Comparison of ENCODE assay signal across 24 mouse cellular contexts in genomic region chr10:120443757-120444311, GRCm38 (mm10). TPM values are rescaled to one million over a fixed set of nuclear protein-coding genes. Genes with fewer than 3 reads are reported as not detected.
A peak's percentile ranks its signal among the peaks of the same experiment; 100 is the strongest.
DNase-seq lines count a peak whose midpoint lies in the region; ATAC-seq and TF ChIP-seq lines count a peak whose summit lies in the region.
"Had no signal": no experiment of that assay in that cellular context is flagged by ENCODE, and none has a peak within 500 bp of the region (broad histone marks: within the 10 kb centered on the region; RNA-seq: fewer than 3 reads in every experiment).

No protein-coding gene starts in this region.

- WGBS in hindbrain, embryonic 15.5 days: 55% methylated on average over 10 of the region's 10 CpGs
- WGBS in hindbrain, embryonic 12.5 days: 79% methylated on average over 10 of the region's 10 CpGs
- WGBS in midbrain, postnatal 0 days: 43% methylated on average over 10 of the region's 10 CpGs
- 76% methylated on average over 10 of the region's 10 CpGs for WGBS in midbrain, embryonic 10.5 days
- WGBS in limb, embryonic 10.5 days: 79% methylated on average over 10 of the region's 10 CpGs
- WGBS in neural tube, embryonic 14.5 days: 43% methylated on average over 10 of the region's 10 CpGs
- 75% methylated on average over 10 of the region's 10 CpGs for WGBS in kidney, embryonic 15.5 days

- peaks cover 8% of the 10 kb centered on the region; the same call in 1 of the 2 replicates for H3K4me1 ChIP-seq in hindbrain, embryonic 15.5 days (replicated peaks)
- peaks cover 10% of the 10 kb centered on the region for H3K4me1 ChIP-seq in hindbrain, embryonic 12.5 days
- H3K4me1 ChIP-seq in midbrain, postnatal 0 days (ENCODE audit: insufficient read depth, low read length): no peaks in the 10 kb centered on the region
- H3K4me1 ChIP-seq in midbrain, embryonic 10.5 days: peaks cover 25% of the 10 kb centered on the region
- peaks cover 54% of the 10 kb centered on the region for H3K4me1 ChIP-seq in limb, embryonic 10.5 days
- H3K4me1 ChIP-seq in neural tube, embryonic 14.5 days (ENCODE audit: control insufficient read depth, insufficient read depth, low read length): peaks cover 5% of the 10 kb centered on the region; the same call in 1 of the 2 replicates
- peaks cover 43% of the 10 kb centered on the region for H3K4me1 ChIP-seq in kidney, embryonic 15.5 days
- H3K4me1 ChIP-seq: forebrain, embryonic 15.5 days; liver, embryonic 15.5 days had no signal

- H3K36me3 ChIP-seq in hindbrain, embryonic 15.5 days: no peaks in the 10 kb centered on the region
- no peaks in the 10 kb centered on the region for H3K36me3 ChIP-seq in hindbrain, embryonic 12.5 days
- H3K36me3 ChIP-seq in midbrain, postnatal 0 days (ENCODE audit: insufficient read depth, low read length): no peaks in the 10 kb centered on the region
- H3K36me3 ChIP-seq in midbrain, embryonic 10.5 days: peaks cover 57% of the 10 kb centered on the region
- H3K36me3 ChIP-seq in limb, embryonic 10.5 days: peaks cover 91% of the 10 kb centered on the region
- H3K36me3 ChIP-seq in neural tube, embryonic 14.5 days (ENCODE audit: control insufficient read depth, insufficient read depth, low read length): no peaks in the 10 kb centered on the region
- H3K36me3 ChIP-seq in kidney, embryonic 15.5 days: peaks cover 36% of the 10 kb centered on the region
- H3K36me3 ChIP-seq: forebrain, embryonic 15.5 days; liver, embryonic 15.5 days had no signal

- H3K4me2 ChIP-seq in hindbrain, embryonic 15.5 days: 0 out of 2 replicates have a peak overlapping the region, but pooled peaks have one; percentile 6
- no peak overlapping the region for H3K4me2 ChIP-seq in hindbrain, embryonic 12.5 days (replicated peaks)
- peak overlapping the region; percentile 13; the same call in 1 of the 2 replicates for H3K4me2 ChIP-seq in midbrain, postnatal 0 days (ENCODE audit: low read depth, low read length, poor library complexity, severe bottlenecking)
- H3K4me2 ChIP-seq in neural tube, embryonic 14.5 days (ENCODE audit: low read depth, low read length): no peak overlapping the region
- H3K4me2 ChIP-seq in kidney, embryonic 15.5 days: no peak overlapping the region
- H3K4me2 ChIP-seq: embryonic facial prominence, embryonic 12.5 days; forebrain, embryonic 15.5 days; liver, embryonic 15.5 days; lung, embryonic 14.5 days had no signal

- H3K4me3 ChIP-seq in hindbrain, embryonic 15.5 days: no peak overlapping the region
- no peak overlapping the region for H3K4me3 ChIP-seq in hindbrain, embryonic 12.5 days
- H3K4me3 ChIP-seq in midbrain, postnatal 0 days (ENCODE audit: low read depth, low read length): no peak overlapping the region
- no peak overlapping the region for H3K4me3 ChIP-seq in midbrain, embryonic 10.5 days
- no peak overlapping the region for H3K4me3 ChIP-seq in limb, embryonic 10.5 days
- H3K4me3 ChIP-seq in neural tube, embryonic 14.5 days (ENCODE audit: low read depth, low read length): no peak overlapping the region
- H3K4me3 ChIP-seq in kidney, embryonic 15.5 days (replicated peaks): no peak overlapping the region
- H3K4me3 ChIP-seq: embryonic facial prominence, embryonic 12.5 days; forebrain, embryonic 15.5 days; layer of hippocampus, adult 2 months; left cerebral cortex, adult 2 months; liver, embryonic 15.5 days had no signal

- H3K9ac ChIP-seq in hindbrain, embryonic 15.5 days: no peak overlapping the region
- H3K9ac ChIP-seq in hindbrain, embryonic 12.5 days: no peak overlapping the region
- no peak overlapping the region for H3K9ac ChIP-seq in midbrain, postnatal 0 days (replicated peaks; ENCODE audit: low read length, poor library complexity, severe bottlenecking)
- no peak overlapping the region for H3K9ac ChIP-seq in neural tube, embryonic 14.5 days (replicated peaks; ENCODE audit: low read depth, low read length)
- H3K9ac ChIP-seq in kidney, embryonic 15.5 days: no peak overlapping the region
- H3K9ac ChIP-seq: embryonic facial prominence, embryonic 12.5 days; forebrain, embryonic 15.5 days; liver, embryonic 15.5 days; lung, embryonic 14.5 days had no signal

- H3K27ac ChIP-seq in hindbrain, embryonic 15.5 days (replicated peaks): no peak overlapping the region; the same call in 1 of the 2 replicates
- no peak overlapping the region for H3K27ac ChIP-seq in hindbrain, embryonic 12.5 days
- no peak overlapping the region for H3K27ac ChIP-seq in midbrain, postnatal 0 days (ENCODE audit: low read depth, low read length)
- H3K27ac ChIP-seq in midbrain, embryonic 10.5 days (replicated peaks): no peak overlapping the region
- H3K27ac ChIP-seq in limb, embryonic 10.5 days: peak overlapping the region; percentile 59; the same call in 1 of the 2 replicates
- peak overlapping the region; percentile 39; the same call in 1 of the 2 replicates for H3K27ac ChIP-seq in neural tube, embryonic 14.5 days (ENCODE audit: low read depth, low read length)
- no peak overlapping the region for H3K27ac ChIP-seq in kidney, embryonic 15.5 days
- H3K27ac ChIP-seq: embryonic facial prominence, embryonic 12.5 days; forebrain, embryonic 15.5 days; layer of hippocampus, adult 2 months; left cerebral cortex, adult 2 months; liver, embryonic 15.5 days had no signal

- peak; percentile 27; the same call in 1 of the 2 replicates for TF ChIP-seq CTCF in midbrain, postnatal 0 days (IDR thresholded peaks at IDR 0.05)

- no peak for DNase-seq in midbrain, postnatal 0 days (ENCODE audit: low spot score)
- DNase-seq in midbrain, embryonic 10.5 days (ENCODE audit: low spot score): no peak
- DNase-seq in limb, embryonic 10.5 days (ENCODE audit: low spot score): peak; percentile 29
- no peak for DNase-seq in kidney, adult 8-10 months
- DNase-seq: adrenal gland, postnatal 36 days; cerebellum, adult 9-10 months; embryo, embryonic 11 days; heart, postnatal 14 days; kidney, postnatal 36 days; lung, embryonic 14.5 days; lung, postnatal 14 days had no signal

- no peaks in the 10 kb centered on the region for H3K27me3 ChIP-seq in hindbrain, embryonic 15.5 days
- H3K27me3 ChIP-seq in hindbrain, embryonic 12.5 days: no peaks in the 10 kb centered on the region
- H3K27me3 ChIP-seq in midbrain, postnatal 0 days (ENCODE audit: insufficient read depth, low read length): no peaks in the 10 kb centered on the region
- H3K27me3 ChIP-seq in midbrain, embryonic 10.5 days (ENCODE audit: low read depth, poor library complexity, severe bottlenecking): no peaks in the 10 kb centered on the region
- H3K27me3 ChIP-seq in limb, embryonic 10.5 days (ENCODE audit: low read depth, poor library complexity, severe bottlenecking): no peaks in the 10 kb centered on the region
- no peaks in the 10 kb centered on the region for H3K27me3 ChIP-seq in neural tube, embryonic 14.5 days (ENCODE audit: control insufficient read depth, insufficient read depth, low read length)
- H3K27me3 ChIP-seq in kidney, embryonic 15.5 days: no peaks in the 10 kb centered on the region
- H3K27me3 ChIP-seq: embryonic facial prominence, embryonic 12.5 days; forebrain, embryonic 15.5 days; liver, embryonic 15.5 days had no signal

- ATAC-seq in hindbrain, embryonic 15.5 days (ENCODE audit: low FRiP score, low read depth): no peak
- no peak for ATAC-seq in hindbrain, embryonic 12.5 days (ENCODE audit: low FRiP score)
- no peak for ATAC-seq in midbrain, postnatal 0 days (ENCODE audit: low FRiP score)
- ATAC-seq in neural tube, embryonic 14.5 days (ENCODE audit: low read depth): peak; percentile 61; the same call in 1 of the 2 replicates
- no peak for ATAC-seq in kidney, embryonic 15.5 days (replicated peaks; ENCODE audit: low FRiP score)
- ATAC-seq: CD4-positive, CD25-positive, alpha-beta regulatory T cell, adult 4 months; forebrain, embryonic 15.5 days; intestine, postnatal 0 days had no signal

- no peaks in the 10 kb centered on the region for H3K9me3 ChIP-seq in hindbrain, embryonic 15.5 days
- H3K9me3 ChIP-seq in hindbrain, embryonic 12.5 days (replicated peaks): no peaks in the 10 kb centered on the region
- no peaks in the 10 kb centered on the region for H3K9me3 ChIP-seq in midbrain, postnatal 0 days (ENCODE audit: low read length)
- no peaks in the 10 kb centered on the region for H3K9me3 ChIP-seq in midbrain, embryonic 10.5 days (replicated peaks)
- no peaks in the 10 kb centered on the region for H3K9me3 ChIP-seq in limb, embryonic 10.5 days (replicated peaks)
- no peaks in the 10 kb centered on the region for H3K9me3 ChIP-seq in neural tube, embryonic 14.5 days (ENCODE audit: control insufficient read depth, low read length)
- H3K9me3 ChIP-seq in kidney, embryonic 15.5 days (replicated peaks): no peaks in the 10 kb centered on the region
- H3K9me3 ChIP-seq: embryonic facial prominence, embryonic 12.5 days; forebrain, embryonic 15.5 days; liver, embryonic 15.5 days had no signal

RNA-seq across cellular contexts. Expression of gene Hmga2, which starts 32.4 kb away (rescaled TPM):
- 2.2 and 2.6 TPM in 2 replicates for polyA plus RNA-seq in hindbrain, embryonic 15.5 days (2015; fragmentation: Nextera tagmentation; extraction: Ambion mirVana)
- polyA plus RNA-seq in hindbrain, embryonic 12.5 days (2016; fragmentation: Nextera tagmentation; extraction: Ambion mirVana): 26.5 and 33.6 TPM in 2 replicates
- total RNA-seq in midbrain, postnatal 0 days (2014; rRNA removed): 0.85 and 0.99 TPM in 2 replicates
- 0.30 and 0.32 TPM in 2 replicates for polyA plus RNA-seq in midbrain, postnatal 0 days (2015; fragmentation: Nextera tagmentation; extraction: Ambion mirVana)
- polyA plus RNA-seq in midbrain, embryonic 10.5 days (2016; fragmentation: Nextera tagmentation; extraction: Ambion mirVana): 28.9 and 44.4 TPM in 2 replicates
- 129 and 160 TPM in 2 replicates for polyA plus RNA-seq in limb, embryonic 10.5 days (2016; fragmentation: Nextera tagmentation; extraction: Ambion mirVana)
- 3.4 and 3.7 TPM in 2 replicates for polyA plus RNA-seq in neural tube, embryonic 14.5 days (2014; fragmentation: Nextera tagmentation; extraction: Ambion mirVana)
- 28.3 and 30.3 TPM in 2 replicates for polyA plus RNA-seq in kidney, embryonic 15.5 days (2015; fragmentation: Nextera tagmentation; extraction: Ambion mirVana)
- total RNA-seq: heart, adult 8-10 months; liver, adult 2 months had no signal

Comparison
In these comparisons a context has a peak if more than half of its experiments do, and no peak if none do; other contexts are left out.
1. H3K4me2 ChIP-seq: peak in hindbrain, embryonic 15.5 days (single experiment) and midbrain, postnatal 0 days (single experiment); none in hindbrain, embryonic 12.5 days (single experiment), neural tube, embryonic 14.5 days (single experiment) and kidney, embryonic 15.5 days (single experiment).
2. H3K27ac ChIP-seq: peak in limb, embryonic 10.5 days (single experiment) and neural tube, embryonic 14.5 days (single experiment); none in hindbrain, embryonic 15.5 days (single experiment), hindbrain, embryonic 12.5 days (single experiment), midbrain, postnatal 0 days (single experiment), midbrain, embryonic 10.5 days (single experiment) and kidney, embryonic 15.5 days (single experiment).